Mouse (Mus musculus) limb, embryonic 14.5 days (tissue): ENCODE results near the gene Stk38. TPM values are rescaled to one million over a fixed set of nuclear protein-coding genes. Genes with fewer than 3 reads are reported as not detected.
"Not testable (repeated sequence)": the region's sequence is repeated elsewhere in the genome, so short reads cannot be mapped to it uniquely, and the experiment has no call there.

Source experiments
- ATAC-seq: fragments of 200-750 bp; cut with Nextera tagmentation; 2 replicates; pipeline ENCODE4 v1.8.0; 2017; ENCODE audit warnings: low read depth, moderate number of reproducible peaks, moderate TSS enrichment; ENCODE audit not compliant: low FRiP score
- DNase-seq: peaks from one replicate; pipeline ENCODE4 v3.0.0-alpha.2; 2015; ENCODE audit warnings: low spot score
- H3K27ac ChIP-seq: fragments of 300-500 bp; sonication (generic); replicated peaks from 2 replicates; pipeline ENCODE4 v1.5.1; 2014; ENCODE audit warnings: low read depth, mild to moderate bottlenecking, low read length, moderate library complexity, mixed read lengths
- H3K27me3 ChIP-seq: fragments of 300-500 bp; sonication (generic); 2 replicates; pipeline ENCODE4 v1.6.1; 2014; ENCODE audit warnings: low read length, mixed read lengths; ENCODE audit not compliant: control insufficient read depth, insufficient read depth
- H3K36me3 ChIP-seq: fragments of 300-500 bp; sonication (generic); 2 replicates; pipeline ENCODE4 v1.6.1; 2014; ENCODE audit warnings: mild to moderate bottlenecking, low read length, moderate library complexity, mixed read lengths; ENCODE audit not compliant: control insufficient read depth, insufficient read depth
- H3K4me1 ChIP-seq: fragments of 300-500 bp; sonication (generic); 2 replicates; pipeline ENCODE4 v1.6.1; 2014; ENCODE audit warnings: antibody characterized with exemption, low read length, mixed read lengths; ENCODE audit not compliant: control insufficient read depth, insufficient read depth
- H3K4me2 ChIP-seq: fragments of 300-500 bp; sonication (generic); replicated peaks from 2 replicates; pipeline ENCODE4 v1.6.1; 2014; ENCODE audit warnings: low read depth, mild to moderate bottlenecking, low read length, moderate library complexity; ENCODE audit not compliant: severe bottlenecking
- H3K4me3 ChIP-seq: fragments of 300-500 bp; sonication (generic); replicated peaks from 2 replicates; pipeline ENCODE4 v1.5.1; 2014; ENCODE audit warnings: low read length
- H3K9ac ChIP-seq: fragments of 300-500 bp; sonication (generic); 2 replicates; pipeline ENCODE4 v1.6.1; 2014; ENCODE audit warnings: mild to moderate bottlenecking, low read depth, low read length, moderate library complexity; ENCODE audit not compliant: severe bottlenecking
- H3K9me3 ChIP-seq: fragments of 300-500 bp; sonication (generic); 2 replicates; pipeline ENCODE4 v1.6.1; 2016; ENCODE audit warnings: low read length; ENCODE audit not compliant: control insufficient read depth
- POLR2A ChIP-seq: fragments of 200-500 bp; IDR thresholded peaks from 2 replicates; pipeline ENCODE4 v1.8.0; 2012; ENCODE audit warnings: inconsistent platforms, mild to moderate bottlenecking, moderate library complexity, borderline replicate concordance; ENCODE audit not compliant: insufficient read depth, insufficient read length; ENCODE audit errors: extremely low read depth
- WGBS: fragments of 180-500 bp; shearing (Covaris S2); extraction: QIAGEN DNeasy Blood & Tissue Kit; methylation state at CpG from one replicate; pipeline ENCODE4 v1.1.7; 2014; 5-methylcytosine and 5-hydroxymethylcytosine counted together
- polyA plus RNA-seq, 2 experiments: library from polyadenylated mRNA; depleted of rRNA in 1 of 2; stranded (reverse) in 1 of 2; unstranded in 1 of 2; fragments of >200 nt; fragmentation: Nextera tagmentation in 1 of 2; extraction: Ambion mirVana in 1 of 2; gene quantifications; 2 replicates each; pipeline versions ENCODE4 v1.2.1 to v1.2.3; 2012 to 2014

Stk38 gene
- polyA plus RNA-seq, 2 experiments, result 86.6 to 115 TPM

GRCm38 (mm10) chr17:29044146-29044924, 36.5 kb upstream of the Stk38 start:
- WGBS, result 85% methylated on average over 6 of the region's 6 CpGs
- no peak overlapping the region for H3K4me2 ChIP-seq
- no peak for TF ChIP-seq POLR2A
- H3K9me3 ChIP-seq, result no peaks in the 10 kb centered on the region
- peaks cover 3% of the 10 kb centered on the region; the same call in 1 of the 2 replicates for H3K4me1 ChIP-seq
- no peak overlapping the region for H3K4me3 ChIP-seq
- ATAC-seq (no peak), DNase-seq (no peak)
- H3K36me3 ChIP-seq, result peaks cover 75% of the 10 kb centered on the region
- H3K27me3 ChIP-seq, result no peaks in the 10 kb centered on the region
- no peak overlapping the region for H3K27ac ChIP-seq
- no peak overlapping the region for H3K9ac ChIP-seq

GRCm38 (mm10) chr17:29043583-29043982, 35.8 kb upstream of the Stk38 start:
- H3K9ac ChIP-seq, result no peak overlapping the region
- no peak overlapping the region for H3K4me3 ChIP-seq
- WGBS, result 85% methylated on average over 3 of the region's 3 CpGs
- no peaks in the 10 kb centered on the region for H3K9me3 ChIP-seq
- H3K27ac ChIP-seq, result no peak overlapping the region
- peaks cover 82% of the 10 kb centered on the region for H3K36me3 ChIP-seq
- peaks cover 3% of the 10 kb centered on the region; the same call in 1 of the 2 replicates for H3K4me1 ChIP-seq
- no peak for TF ChIP-seq POLR2A
- no peak overlapping the region for H3K4me2 ChIP-seq
- H3K27me3 ChIP-seq, result no peaks in the 10 kb centered on the region
- DNase-seq, result no peak
- ATAC-seq, result no peak

GRCm38 (mm10) chr17:29042569-29042968, 34.8 kb upstream of the Stk38 start:
- Histone ChIP-seq H3K27ac (no peak overlapping the region), H3K9me3 (no peaks in the 10 kb centered on the region), H3K9ac (no peak overlapping the region), H3K36me3 (peaks cover 90% of the 10 kb centered on the region), H3K4me3 (no peak overlapping the region), H3K4me1 (peaks cover 3% of the 10 kb centered on the region; the same call in 1 of the 2 replicates), H3K4me2 (no peak overlapping the region), H3K27me3 (no peaks in the 10 kb centered on the region)
- ATAC-seq (no peak), DNase-seq (no peak)
- no peak for TF ChIP-seq POLR2A

- not testable (repeated sequence) for H3K4me3 ChIP-seq, DNase-seq, H3K4me2 ChIP-seq, H3K9ac ChIP-seq, H3K9me3 ChIP-seq, H3K27me3 ChIP-seq, ATAC-seq, H3K27ac ChIP-seq, H3K4me1 ChIP-seq
- peaks cover 91% of the 10 kb centered on the region for H3K36me3 ChIP-seq
- 89% methylated on average over 3 of the region's 3 CpGs for WGBS
Observed at GRCm38 (mm10) chr17:29041632-29042031, 33.8 kb upstream of the Stk38 start.

GRCm38 (mm10) chr17:29039351-29039750, 31.6 kb upstream of the Stk38 start:
- H3K4me3 ChIP-seq, result no peak overlapping the region
- H3K27me3 ChIP-seq, result no peaks in the 10 kb centered on the region
- no peak overlapping the region for H3K9ac ChIP-seq
- no peak for TF ChIP-seq POLR2A
- 72% methylated on average over 11 of the region's 11 CpGs for WGBS
- no peaks in the 10 kb centered on the region for H3K9me3 ChIP-seq
- no peak overlapping the region for H3K27ac ChIP-seq
- no peak overlapping the region for H3K4me2 ChIP-seq
- H3K36me3 ChIP-seq, result peaks cover 78% of the 10 kb centered on the region
- ATAC-seq (no peak), DNase-seq (no peak)
- peaks cover 15% of the 10 kb centered on the region for H3K4me1 ChIP-seq
